Mouse (Mus musculus): ENCODE data around the gene Mtmr2.
"Not testable (repeated sequence)": the region's sequence is repeated elsewhere in the genome, so short reads cannot be mapped to it uniquely, and the experiment has no call there.

The Mtmr2 gene

GRCm38 (mm10) chr9:13748404-13748797 is at the start of gene Mtmr2:
TSS of gene Mtmr2 (plus strand) at chr9:13748410.
- DNase-seq = no peak

GRCm38 (mm10) chr9:13699061-13699780 is 49.0 kb upstream of the Mtmr2 start:
- DNase-seq = no peak

- DNase-seq = no peak
Measured at GRCm38 (mm10) chr9:13699781-13700116, 48.5 kb upstream of the Mtmr2 start.

GRCm38 (mm10) chr9:13701773-13702172 is 46.4 kb upstream of the Mtmr2 start:
- no peak for DNase-seq

GRCm38 (mm10) chr9:13703100-13703499 is 45.1 kb upstream of the Mtmr2 start:
- no peak for DNase-seq

GRCm38 (mm10) chr9:13704917-13705316 is 43.3 kb upstream of the Mtmr2 start:
- no peak for DNase-seq

GRCm38 (mm10) chr9:13707066-13707555 is 41.1 kb upstream of the Mtmr2 start:
- DNase-seq = no peak

GRCm38 (mm10) chr9:13709436-13709835 is 38.8 kb upstream of the Mtmr2 start:
- no peak for DNase-seq

- not testable (repeated sequence) for DNase-seq
Measured at GRCm38 (mm10) chr9:13715891-13716290, 32.3 kb upstream of the Mtmr2 start.

- peak; percentile 80 for DNase-seq
Measured at GRCm38 (mm10) chr9:13716316-13717099, 31.7 kb upstream of the Mtmr2 start.

GRCm38 (mm10) chr9:13748798-13749674 is 826 bp downstream of the Mtmr2 start:
- peak; percentile 97 for DNase-seq

- DNase-seq = no peak
Measured at GRCm38 (mm10) chr9:13749675-13749998, 1.4 kb downstream of the Mtmr2 start.

GRCm38 (mm10) chr9:13752543-13752942 is 4.3 kb downstream of the Mtmr2 start:
- DNase-seq = no peak

GRCm38 (mm10) chr9:13760430-13760829 is 12.2 kb downstream of the Mtmr2 start:
- no peak for DNase-seq

- no peak for DNase-seq
Measured at GRCm38 (mm10) chr9:13765624-13766023, 17.4 kb downstream of the Mtmr2 start.

GRCm38 (mm10) chr9:13766570-13766969 is 18.4 kb downstream of the Mtmr2 start:
- no peak for DNase-seq

- no peak for DNase-seq
Measured at GRCm38 (mm10) chr9:13774732-13775131, 26.5 kb downstream of the Mtmr2 start.

- DNase-seq = no peak
Measured at GRCm38 (mm10) chr9:13781985-13782384, 33.8 kb downstream of the Mtmr2 start.

GRCm38 (mm10) chr9:13790864-13791263 is 42.7 kb downstream of the Mtmr2 start:
- not testable (repeated sequence) for DNase-seq

GRCm38 (mm10) chr9:13794302-13794701 is 46.1 kb downstream of the Mtmr2 start:
- no peak for DNase-seq

GRCm38 (mm10) chr9:13794756-13795155 is 46.5 kb downstream of the Mtmr2 start:
- DNase-seq = no peak

GRCm38 (mm10) chr9:13804480-13804879 is 56.3 kb downstream of the Mtmr2 start:
- DNase-seq = no peak

GRCm38 (mm10) chr9:13806854-13807253 is 58.6 kb downstream of the Mtmr2 start:
- no peak for DNase-seq

Data from right cerebral cortex, postnatal 14 days (tissue).